Mouse (Mus musculus): ENCODE data around the gene Sirt1.

DNA sequence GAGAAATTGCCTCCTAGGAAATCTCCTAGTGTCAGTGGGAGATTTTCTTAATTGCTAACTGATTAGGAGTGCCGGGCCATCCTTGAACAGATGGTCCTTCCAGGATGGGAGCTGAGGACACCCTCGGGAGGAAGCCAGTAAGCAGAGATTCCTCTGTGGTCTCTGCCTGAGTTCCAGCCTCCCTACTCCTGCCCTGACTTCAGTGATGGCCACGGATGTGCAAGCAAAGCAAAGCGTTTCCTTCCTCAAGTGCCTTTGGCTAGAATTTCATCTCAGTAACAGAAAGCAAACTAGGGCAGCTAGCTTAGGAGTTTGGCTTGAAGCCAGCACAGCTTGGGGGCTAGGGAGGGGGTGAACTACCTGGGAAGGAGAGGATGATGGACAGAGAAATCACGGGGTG, 35.6 kb upstream of the Sirt1 start:
- no peak for TF ChIP-seq CTCF (IDR thresholded peaks at IDR 0.05; ENCODE audit: borderline replicate concordance, control insufficient read depth, extremely low read depth, insufficient read depth, low read length, poor library complexity)
- no peak for TF ChIP-seq POLR2A (IDR thresholded peaks at IDR 0.05; ENCODE audit: control insufficient read depth, extremely low read depth, insufficient read depth, low read length, poor library complexity)

Data from thymus, adult 2 months (tissue).